Mouse (Mus musculus): ENCODE measurements at regions not wholly inside any gene's neighbourhood (a gene's known extent, or its start where the extent isn't known, plus 50 kb on each side); places are given as distances from the start of the nearest gene placed in this dataset.

DNA sequence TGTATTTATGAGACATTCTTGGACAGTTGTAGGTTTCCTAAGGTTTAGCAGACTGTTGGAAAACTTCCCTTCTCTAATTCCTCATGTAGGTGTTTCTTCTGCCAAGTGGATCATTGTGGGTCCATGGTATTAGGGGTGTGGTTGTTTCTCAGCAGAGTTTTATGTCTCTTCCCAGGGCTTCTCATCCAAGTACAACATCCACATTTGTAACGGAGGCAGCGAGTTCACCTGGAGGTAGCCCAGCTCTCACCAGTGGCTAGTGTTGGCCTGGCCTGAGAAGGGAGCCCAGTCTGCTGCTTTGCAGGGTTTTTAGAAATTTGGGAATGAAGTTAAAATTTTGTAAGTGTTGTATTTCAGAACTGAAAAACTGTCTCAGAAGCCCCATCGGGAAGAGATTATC is 122.4 kb downstream of the Wnt5a start:
- H3K4me2 ChIP-seq (ENCODE audit: low read length): no peak overlapping the region
- H3K27me3 ChIP-seq (replicated peaks; ENCODE audit: control insufficient read depth, insufficient read depth, low read length): no peaks in the 10 kb centered on the region
- H3K9ac ChIP-seq (replicated peaks; ENCODE audit: low read depth, low read length): no peak overlapping the region
- no peaks in the 10 kb centered on the region; the same call in 1 of the 2 replicates for H3K4me1 ChIP-seq (replicated peaks; ENCODE audit: control insufficient read depth, insufficient read depth, low read length)
- H3K27ac ChIP-seq (ENCODE audit: low read length): no peak overlapping the region
- no peak overlapping the region for H3K4me3 ChIP-seq (replicated peaks; ENCODE audit: low read length)
- no peak for ATAC-seq
- H3K9me3 ChIP-seq (ENCODE audit: control insufficient read depth, low read length): no peaks in the 10 kb centered on the region
- WGBS: 95% methylated on average over 3 of the region's 3 CpGs
- no peaks in the 10 kb centered on the region for H3K36me3 ChIP-seq (ENCODE audit: control insufficient read depth, insufficient read depth)

GRCm38 (mm10) chr14:28635175-28635574 is 130.6 kb downstream of the Wnt5a start:
- no peak overlapping the region for H3K4me3 ChIP-seq (replicated peaks; ENCODE audit: low read length)
- H3K4me2 ChIP-seq (ENCODE audit: low read length): no peak overlapping the region
- no peak overlapping the region for H3K27ac ChIP-seq (ENCODE audit: low read length)
- no peaks in the 10 kb centered on the region; the same call in 1 of the 2 replicates for H3K4me1 ChIP-seq (replicated peaks; ENCODE audit: control insufficient read depth, insufficient read depth, low read length)
- no peaks in the 10 kb centered on the region for H3K36me3 ChIP-seq (ENCODE audit: control insufficient read depth, insufficient read depth)
- ATAC-seq: no peak
- H3K9me3 ChIP-seq (ENCODE audit: control insufficient read depth, low read length): no peaks in the 10 kb centered on the region
- H3K9ac ChIP-seq (replicated peaks; ENCODE audit: low read depth, low read length): no peak overlapping the region
- no peaks in the 10 kb centered on the region for H3K27me3 ChIP-seq (replicated peaks; ENCODE audit: control insufficient read depth, insufficient read depth, low read length)

DNA sequence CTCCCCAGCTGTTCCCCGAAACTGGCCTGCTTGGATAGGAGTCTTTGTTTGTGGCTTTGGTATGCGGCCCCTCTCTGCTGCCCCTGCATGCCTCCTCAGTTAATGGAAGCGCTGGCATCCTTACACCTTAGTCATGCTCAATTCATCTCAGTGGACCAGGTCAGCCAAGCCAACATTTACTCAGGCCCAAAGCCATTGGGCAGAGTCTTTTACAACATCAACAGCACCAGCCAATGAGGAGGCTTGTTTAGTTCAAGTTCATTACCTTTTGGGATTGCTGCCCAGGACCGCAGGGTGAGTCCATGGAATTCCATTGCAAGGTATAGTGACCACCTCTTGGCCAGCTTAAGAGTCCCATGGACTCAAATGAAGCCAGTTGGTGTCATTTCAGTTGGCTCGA is 134.5 kb downstream of the Wnt5a start:
- no peak overlapping the region for H3K4me3 ChIP-seq (replicated peaks; ENCODE audit: low read length)
- no peaks in the 10 kb centered on the region for H3K4me1 ChIP-seq (replicated peaks; ENCODE audit: control insufficient read depth, insufficient read depth, low read length)
- H3K27me3 ChIP-seq (replicated peaks; ENCODE audit: control insufficient read depth, insufficient read depth, low read length): no peaks in the 10 kb centered on the region
- no peak overlapping the region for H3K4me2 ChIP-seq (ENCODE audit: low read length)
- H3K9me3 ChIP-seq (ENCODE audit: control insufficient read depth, low read length): no peaks in the 10 kb centered on the region
- WGBS: 81% methylated on average over 5 of the region's 5 CpGs
- no peak for ATAC-seq
- H3K36me3 ChIP-seq (ENCODE audit: control insufficient read depth, insufficient read depth): no peaks in the 10 kb centered on the region
- H3K9ac ChIP-seq (replicated peaks; ENCODE audit: low read depth, low read length): no peak overlapping the region
- H3K27ac ChIP-seq (ENCODE audit: low read length): no peak overlapping the region

DNA sequence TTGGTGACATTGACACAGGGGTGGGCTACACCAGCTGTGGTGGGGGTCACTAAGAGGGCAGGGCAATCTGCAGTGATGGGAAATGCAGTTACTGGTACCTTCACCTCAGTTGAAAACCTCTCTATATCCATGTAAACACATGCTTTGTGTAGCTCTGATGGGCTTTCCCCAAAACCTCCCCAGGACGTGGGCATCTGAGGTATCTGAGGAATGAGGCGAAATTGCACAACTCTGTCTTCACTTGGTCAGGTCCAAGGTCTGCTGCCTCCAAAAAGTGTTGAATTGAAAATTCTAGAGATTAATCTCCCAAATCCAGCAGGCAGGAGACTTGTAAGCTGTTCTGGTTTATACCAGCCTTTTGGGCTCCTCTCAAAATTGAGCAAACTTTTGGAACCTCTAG is 141.3 kb downstream of the Wnt5a start:
- ATAC-seq: no peak
- H3K36me3 ChIP-seq (ENCODE audit: control insufficient read depth, insufficient read depth): no peaks in the 10 kb centered on the region
- no peaks in the 10 kb centered on the region for H3K27me3 ChIP-seq (replicated peaks; ENCODE audit: control insufficient read depth, insufficient read depth, low read length)
- H3K27ac ChIP-seq (ENCODE audit: low read length): no peak overlapping the region
- H3K4me3 ChIP-seq (replicated peaks; ENCODE audit: low read length): no peak overlapping the region
- H3K9me3 ChIP-seq (ENCODE audit: control insufficient read depth, low read length): no peaks in the 10 kb centered on the region
- H3K4me2 ChIP-seq (ENCODE audit: low read length): no peak overlapping the region
- WGBS: 86% methylated on average over 2 of the region's 2 CpGs
- no peak overlapping the region for H3K9ac ChIP-seq (replicated peaks; ENCODE audit: low read depth, low read length)
- no peaks in the 10 kb centered on the region for H3K4me1 ChIP-seq (replicated peaks; ENCODE audit: control insufficient read depth, insufficient read depth, low read length)

DNA sequence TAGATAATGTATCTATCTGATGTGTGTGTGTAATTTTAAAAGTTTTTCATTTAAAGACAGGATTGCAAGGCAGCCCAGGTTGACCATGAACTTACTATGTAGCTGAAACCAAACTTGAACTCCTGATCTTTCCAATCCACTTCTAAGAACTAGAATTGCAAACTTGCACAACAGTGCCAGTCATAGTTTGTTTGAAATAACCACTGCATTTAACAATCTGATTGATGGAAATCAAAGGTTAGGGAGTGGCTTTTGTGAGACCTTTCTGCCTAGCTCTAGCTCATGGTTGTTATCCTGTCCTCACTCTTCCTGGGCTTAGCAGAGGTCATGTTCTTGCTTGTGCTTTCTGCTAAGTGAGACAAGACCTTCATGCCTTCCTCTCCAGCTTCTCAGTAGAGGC is 144.9 kb downstream of the Wnt5a start:
- H3K27ac ChIP-seq (ENCODE audit: low read length): no peak overlapping the region
- no peak overlapping the region for H3K9ac ChIP-seq (replicated peaks; ENCODE audit: low read depth, low read length)
- no peak overlapping the region for H3K4me2 ChIP-seq (ENCODE audit: low read length)
- no peak overlapping the region for H3K4me3 ChIP-seq (replicated peaks; ENCODE audit: low read length)
- H3K36me3 ChIP-seq (ENCODE audit: control insufficient read depth, insufficient read depth): no peaks in the 10 kb centered on the region
- no peak for ATAC-seq
- H3K4me1 ChIP-seq (replicated peaks; ENCODE audit: control insufficient read depth, insufficient read depth, low read length): no peaks in the 10 kb centered on the region
- H3K27me3 ChIP-seq (replicated peaks; ENCODE audit: control insufficient read depth, insufficient read depth, low read length): no peaks in the 10 kb centered on the region
- H3K9me3 ChIP-seq (ENCODE audit: control insufficient read depth, low read length): no peaks in the 10 kb centered on the region

DNA sequence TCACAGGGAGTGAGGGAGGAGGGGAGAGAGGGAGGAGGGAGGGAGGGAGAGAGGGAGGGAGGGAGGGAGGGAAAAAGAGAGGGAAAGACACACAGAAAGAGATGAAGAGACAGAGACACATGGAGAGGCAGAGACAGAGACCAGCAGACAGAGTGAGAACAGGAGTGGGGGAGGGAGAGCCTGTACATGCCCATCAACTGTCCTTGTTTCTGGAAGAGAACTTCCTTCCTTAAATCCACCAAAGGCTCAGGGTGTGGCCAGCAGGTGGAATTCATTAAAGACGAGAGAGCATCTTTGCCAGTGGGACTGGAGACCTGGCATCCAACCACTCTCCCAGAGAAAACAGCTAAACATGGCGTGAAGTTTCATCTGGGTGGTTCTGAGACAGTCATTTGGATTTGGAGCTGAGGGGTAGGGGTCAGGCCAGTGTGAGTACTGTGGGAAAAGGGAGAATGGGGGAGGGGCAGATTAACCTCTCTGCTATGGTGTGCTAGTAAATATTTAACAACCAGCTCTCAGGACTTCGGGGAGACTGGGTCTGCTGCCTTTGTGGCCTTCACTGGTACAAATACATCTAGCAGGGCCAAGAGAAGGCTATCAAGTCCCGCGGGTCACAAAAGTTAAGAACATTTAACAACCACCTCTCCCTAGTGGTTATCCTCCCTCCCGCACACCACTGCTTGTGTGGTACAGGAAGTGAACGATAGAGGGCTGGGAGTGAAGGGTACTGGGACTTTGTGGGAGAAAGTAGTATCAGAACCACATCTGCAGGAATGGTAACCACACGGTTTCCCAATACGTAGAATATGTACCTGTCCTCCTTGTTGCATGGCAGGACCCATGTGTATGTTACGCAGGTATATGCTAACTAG is 148.7 kb downstream of the Wnt5a start:
- H3K4me1 ChIP-seq (replicated peaks; ENCODE audit: control insufficient read depth, insufficient read depth, low read length): no peaks in the 10 kb centered on the region
- no peak for ATAC-seq

DNA sequence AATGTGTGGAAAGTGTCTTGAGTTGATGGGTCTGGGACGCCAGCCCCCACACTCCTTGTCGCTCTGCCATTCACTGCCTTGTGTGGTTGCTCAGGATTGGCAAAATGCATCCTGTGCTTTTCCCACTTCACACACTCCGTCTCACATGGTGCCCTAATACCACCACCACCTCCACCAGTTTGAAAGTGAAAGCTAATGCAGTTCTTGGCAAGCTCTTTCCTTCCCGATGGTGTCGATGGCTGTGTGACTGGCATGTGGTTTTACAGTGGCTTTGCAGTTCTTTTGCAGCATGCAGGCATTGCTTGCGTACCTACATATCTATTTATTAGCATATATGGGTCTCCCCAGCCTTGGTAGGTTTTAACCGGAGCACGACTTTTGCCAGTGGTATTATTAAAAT is 152.7 kb downstream of the Wnt5a start:
- Histone ChIP-seq H3K9me3 (ENCODE audit: control insufficient read depth, low read length) (no peaks in the 10 kb centered on the region), H3K27ac (ENCODE audit: low read length) (no peak overlapping the region), H3K9ac (replicated peaks; ENCODE audit: low read depth, low read length) (no peak overlapping the region), H3K27me3 (replicated peaks; ENCODE audit: control insufficient read depth, insufficient read depth, low read length) (no peaks in the 10 kb centered on the region), H3K4me2 (ENCODE audit: low read length) (no peak overlapping the region), H3K36me3 (ENCODE audit: control insufficient read depth, insufficient read depth) (no peaks in the 10 kb centered on the region), H3K4me3 (replicated peaks; ENCODE audit: low read length) (no peak overlapping the region), H3K4me1 (replicated peaks; ENCODE audit: control insufficient read depth, insufficient read depth, low read length) (peaks cover 2% of the 10 kb centered on the region; the same call in 1 of the 2 replicates)
- ATAC-seq: peak; percentile 34; the same call in 1 of the 2 replicates
- WGBS: 77% methylated on average over 8 of the region's 8 CpGs

More for the DNA sequence above, 148.7 kb downstream of the Wnt5a start:
- H3K4me2 ChIP-seq (ENCODE audit: low read length): no peak overlapping the region
- no peak overlapping the region for H3K27ac ChIP-seq (ENCODE audit: low read length)
- no peak overlapping the region for H3K4me3 ChIP-seq (replicated peaks; ENCODE audit: low read length)
- no peaks in the 10 kb centered on the region for H3K9me3 ChIP-seq (ENCODE audit: control insufficient read depth, low read length)
- no peaks in the 10 kb centered on the region for H3K27me3 ChIP-seq (replicated peaks; ENCODE audit: control insufficient read depth, insufficient read depth, low read length)
- no peaks in the 10 kb centered on the region for H3K36me3 ChIP-seq (ENCODE audit: control insufficient read depth, insufficient read depth)
- 87% methylated on average over 10 of the region's 10 CpGs for WGBS
- H3K9ac ChIP-seq (replicated peaks; ENCODE audit: low read depth, low read length): no peak overlapping the region

- WGBS: 32% methylated on average over 5 of the region's 5 CpGs
- ATAC-seq: peak; percentile 91
Measured at GRCm38 (mm10) chr14:28660872-28661588, 156.5 kb downstream of the Wnt5a start.

DNA sequence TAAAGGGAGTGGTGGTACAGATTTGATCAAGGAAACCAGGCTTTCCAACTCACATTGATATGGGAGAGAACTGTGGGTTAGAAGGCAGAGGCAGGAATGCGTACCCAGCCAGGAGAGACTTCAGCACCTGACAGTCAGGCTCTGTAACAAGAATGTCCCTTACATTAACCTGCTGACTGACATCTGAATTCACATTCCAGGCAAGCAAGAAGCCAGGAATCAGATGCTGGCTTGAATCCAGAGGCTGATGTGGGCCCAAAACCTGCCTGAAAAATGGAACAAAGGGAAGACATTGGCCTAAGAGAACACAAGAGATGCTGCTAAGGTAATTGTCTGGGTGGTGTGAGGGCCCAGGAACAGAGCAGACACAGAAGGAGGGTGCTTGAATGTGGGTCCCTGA is 158.8 kb downstream of the Wnt5a start:
- H3K27me3 ChIP-seq (replicated peaks; ENCODE audit: control insufficient read depth, insufficient read depth, low read length): no peaks in the 10 kb centered on the region
- H3K9me3 ChIP-seq (ENCODE audit: control insufficient read depth, low read length): no peaks in the 10 kb centered on the region
- no peaks in the 10 kb centered on the region for H3K36me3 ChIP-seq (ENCODE audit: control insufficient read depth, insufficient read depth)
- H3K9ac ChIP-seq (replicated peaks; ENCODE audit: low read depth, low read length): no peak overlapping the region
- WGBS: 78% methylated on average over 1 of the region's 1 CpGs
- no peak for ATAC-seq
- peaks cover 2% of the 10 kb centered on the region; the same call in 1 of the 2 replicates for H3K4me1 ChIP-seq (replicated peaks; ENCODE audit: control insufficient read depth, insufficient read depth, low read length)
- no peak overlapping the region for H3K4me3 ChIP-seq (replicated peaks; ENCODE audit: low read length)
- no peak overlapping the region for H3K27ac ChIP-seq (ENCODE audit: low read length)
- no peak overlapping the region for H3K4me2 ChIP-seq (ENCODE audit: low read length)

More at GRCm38 (mm10) chr14:28660872-28661588, 156.5 kb downstream of the Wnt5a start:
- H3K27me3 ChIP-seq (replicated peaks; ENCODE audit: control insufficient read depth, insufficient read depth, low read length): no peaks in the 10 kb centered on the region
- no peaks in the 10 kb centered on the region for H3K9me3 ChIP-seq (ENCODE audit: control insufficient read depth, low read length)
- H3K9ac ChIP-seq (replicated peaks; ENCODE audit: low read depth, low read length): no peak overlapping the region
- H3K36me3 ChIP-seq (ENCODE audit: control insufficient read depth, insufficient read depth): no peaks in the 10 kb centered on the region
- H3K4me3 ChIP-seq (replicated peaks; ENCODE audit: low read length): no peak overlapping the region
- H3K4me1 ChIP-seq (replicated peaks; ENCODE audit: control insufficient read depth, insufficient read depth, low read length): peaks cover 2% of the 10 kb centered on the region; the same call in 1 of the 2 replicates
- no peak overlapping the region for H3K4me2 ChIP-seq (ENCODE audit: low read length)
- H3K27ac ChIP-seq (ENCODE audit: low read length): no peak overlapping the region
